Mouse (Mus musculus): Measurements from ENCODE around the gene Cdkn2aipnl. TPM values are rescaled to one million over a fixed set of nuclear protein-coding genes. Genes with fewer than 3 reads are reported as not detected.
A peak's percentile ranks its signal among the peaks of the same experiment; 100 is the strongest.

Cdkn2aipnl gene
- polyA plus RNA-seq (2014; fragmentation: Nextera tagmentation; extraction: Ambion mirVana): 141 and 142 TPM in 2 replicates

GRCm38 (mm10) chr11:51967443-51968401 is at the start of gene Cdkn2aipnl:
Gene Cdkn2aipnl (plus strand): TSS chr11:51967661.
- 4% methylated on average over 63 of the region's 63 CpGs for WGBS

GRCm38 (mm10) chr11:51917951-51918350 is 49.5 kb upstream of the Cdkn2aipnl start:
- ATAC-seq (ENCODE audit: low FRiP score): no peak
- no peak overlapping the region for H3K9ac ChIP-seq (ENCODE audit: low read length)
- H3K9me3 ChIP-seq (ENCODE audit: control insufficient read depth, low read length): no peaks in the 10 kb centered on the region
- no peak overlapping the region for H3K4me3 ChIP-seq (ENCODE audit: low read depth, low read length)
- no peaks in the 10 kb centered on the region for H3K36me3 ChIP-seq (ENCODE audit: control insufficient read depth, insufficient read depth, low read length)
- WGBS: 66% methylated on average over 2 of the region's 2 CpGs
- no peak for DNase-seq (ENCODE audit: low spot score, missing footprints)
- no peak overlapping the region for H3K27ac ChIP-seq (ENCODE audit: low read depth, low read length)
- H3K27me3 ChIP-seq (ENCODE audit: control insufficient read depth, insufficient read depth, low read length): no peaks in the 10 kb centered on the region
- H3K4me1 ChIP-seq (ENCODE audit: control insufficient read depth, insufficient read depth, low read length): peaks cover 10% of the 10 kb centered on the region
- no peak overlapping the region for H3K4me2 ChIP-seq

More at GRCm38 (mm10) chr11:51967443-51968401, at the start of gene Cdkn2aipnl:
- peak within 1 kb of the TSS; percentile 85 for H3K9ac ChIP-seq (ENCODE audit: low read length)
- no peaks in the 10 kb centered on the region for H3K27me3 ChIP-seq (ENCODE audit: control insufficient read depth, insufficient read depth, low read length)
- H3K4me3 ChIP-seq (ENCODE audit: low read depth, low read length): peak within 1 kb of the TSS; percentile 66
- H3K36me3 ChIP-seq (ENCODE audit: control insufficient read depth, insufficient read depth, low read length): peaks cover 2% of the 10 kb centered on the region; the same call in 1 of the 2 replicates
- H3K4me1 ChIP-seq (ENCODE audit: control insufficient read depth, insufficient read depth, low read length): peaks cover 4% of the 10 kb centered on the region; the same call in 1 of the 2 replicates
- ATAC-seq (ENCODE audit: low FRiP score) (peak; percentile 95), DNase-seq (ENCODE audit: low spot score, missing footprints) (peak; percentile 100)
- H3K9me3 ChIP-seq (ENCODE audit: control insufficient read depth, low read length): no peaks in the 10 kb centered on the region
- H3K27ac ChIP-seq (ENCODE audit: low read depth, low read length): no peak within 1 kb of the TSS
- H3K4me2 ChIP-seq: peak within 1 kb of the TSS; percentile 90

- ATAC-seq (ENCODE audit: low FRiP score) (no peak), DNase-seq (ENCODE audit: low spot score, missing footprints) (no peak)
- Histone ChIP-seq H3K9ac (ENCODE audit: low read length) (no peak overlapping the region), H3K36me3 (ENCODE audit: control insufficient read depth, insufficient read depth, low read length) (no peaks in the 10 kb centered on the region), H3K9me3 (ENCODE audit: control insufficient read depth, low read length) (no peaks in the 10 kb centered on the region), H3K4me2 (no peak overlapping the region), H3K4me3 (ENCODE audit: low read depth, low read length) (no peak overlapping the region), H3K4me1 (ENCODE audit: control insufficient read depth, insufficient read depth, low read length) (peaks cover 10% of the 10 kb centered on the region), H3K27ac (ENCODE audit: low read depth, low read length) (no peak overlapping the region), H3K27me3 (ENCODE audit: control insufficient read depth, insufficient read depth, low read length) (no peaks in the 10 kb centered on the region)
- WGBS: 76% methylated on average over 2 of the region's 2 CpGs
Measured at GRCm38 (mm10) chr11:51918576-51918975, 48.9 kb upstream of the Cdkn2aipnl start.

GRCm38 (mm10) chr11:51921355-51922125 is 45.9 kb upstream of the Cdkn2aipnl start:
- no peaks in the 10 kb centered on the region; the same call in 1 of the 2 replicates for H3K9me3 ChIP-seq (ENCODE audit: control insufficient read depth, low read length)
- H3K27me3 ChIP-seq (ENCODE audit: control insufficient read depth, insufficient read depth, low read length): no peaks in the 10 kb centered on the region
- 82% methylated on average over 8 of the region's 8 CpGs for WGBS
- no peak for ATAC-seq (ENCODE audit: low FRiP score)
- no peak overlapping the region for H3K4me3 ChIP-seq (ENCODE audit: low read depth, low read length)
- no peak overlapping the region for H3K4me2 ChIP-seq
- no peak for DNase-seq (ENCODE audit: low spot score, missing footprints)
- no peak overlapping the region for H3K27ac ChIP-seq (ENCODE audit: low read depth, low read length)
- no peaks in the 10 kb centered on the region for H3K36me3 ChIP-seq (ENCODE audit: control insufficient read depth, insufficient read depth, low read length)
- peaks cover 2% of the 10 kb centered on the region for H3K4me1 ChIP-seq (ENCODE audit: control insufficient read depth, insufficient read depth, low read length)
- no peak overlapping the region for H3K9ac ChIP-seq (ENCODE audit: low read length)

GRCm38 (mm10) chr11:51922421-51922841 is 45.0 kb upstream of the Cdkn2aipnl start:
- Histone ChIP-seq H3K4me1 (ENCODE audit: control insufficient read depth, insufficient read depth, low read length) (no peaks in the 10 kb centered on the region), H3K9ac (ENCODE audit: low read length) (no peak overlapping the region), H3K27me3 (ENCODE audit: control insufficient read depth, insufficient read depth, low read length) (no peaks in the 10 kb centered on the region), H3K36me3 (ENCODE audit: control insufficient read depth, insufficient read depth, low read length) (no peaks in the 10 kb centered on the region), H3K9me3 (ENCODE audit: control insufficient read depth, low read length) (no peaks in the 10 kb centered on the region; the same call in 1 of the 2 replicates), H3K4me2 (no peak overlapping the region), H3K4me3 (ENCODE audit: low read depth, low read length) (no peak overlapping the region), H3K27ac (ENCODE audit: low read depth, low read length) (no peak overlapping the region)
- 76% methylated on average over 3 of the region's 3 CpGs for WGBS
- no peak for DNase-seq (ENCODE audit: low spot score, missing footprints)
- no peak for ATAC-seq (ENCODE audit: low FRiP score)

GRCm38 (mm10) chr11:51925595-51925994 is 41.9 kb upstream of the Cdkn2aipnl start:
- Histone ChIP-seq H3K27me3 (ENCODE audit: control insufficient read depth, insufficient read depth, low read length) (no peaks in the 10 kb centered on the region), H3K9ac (ENCODE audit: low read length) (no peak overlapping the region), H3K4me1 (ENCODE audit: control insufficient read depth, insufficient read depth, low read length) (no peaks in the 10 kb centered on the region), H3K4me3 (ENCODE audit: low read depth, low read length) (no peak overlapping the region), H3K9me3 (ENCODE audit: control insufficient read depth, low read length) (no peaks in the 10 kb centered on the region; the same call in 1 of the 2 replicates), H3K27ac (ENCODE audit: low read depth, low read length) (no peak overlapping the region), H3K4me2 (no peak overlapping the region), H3K36me3 (ENCODE audit: control insufficient read depth, insufficient read depth, low read length) (no peaks in the 10 kb centered on the region)
- ATAC-seq (ENCODE audit: low FRiP score) (no peak), DNase-seq (ENCODE audit: low spot score, missing footprints) (no peak)
- WGBS: 77% methylated on average over 6 of the region's 6 CpGs

GRCm38 (mm10) chr11:51926385-51926784 is 41.1 kb upstream of the Cdkn2aipnl start:
- H3K4me3 ChIP-seq (ENCODE audit: low read depth, low read length): no peak overlapping the region
- no peaks in the 10 kb centered on the region; the same call in 1 of the 2 replicates for H3K9me3 ChIP-seq (ENCODE audit: control insufficient read depth, low read length)
- H3K36me3 ChIP-seq (ENCODE audit: control insufficient read depth, insufficient read depth, low read length): no peaks in the 10 kb centered on the region
- DNase-seq (ENCODE audit: low spot score, missing footprints) (no peak), ATAC-seq (ENCODE audit: low FRiP score) (no peak)
- H3K27me3 ChIP-seq (ENCODE audit: control insufficient read depth, insufficient read depth, low read length): no peaks in the 10 kb centered on the region
- 90% methylated on average over 1 of the region's 1 CpGs for WGBS
- H3K9ac ChIP-seq (ENCODE audit: low read length): no peak overlapping the region
- no peak overlapping the region for H3K27ac ChIP-seq (ENCODE audit: low read depth, low read length)
- no peak overlapping the region for H3K4me2 ChIP-seq
- no peaks in the 10 kb centered on the region for H3K4me1 ChIP-seq (ENCODE audit: control insufficient read depth, insufficient read depth, low read length)

GRCm38 (mm10) chr11:51927106-51927505 is 40.4 kb upstream of the Cdkn2aipnl start:
- H3K4me1 ChIP-seq (ENCODE audit: control insufficient read depth, insufficient read depth, low read length): no peaks in the 10 kb centered on the region
- H3K27ac ChIP-seq (ENCODE audit: low read depth, low read length): no peak overlapping the region
- no peaks in the 10 kb centered on the region for H3K27me3 ChIP-seq (ENCODE audit: control insufficient read depth, insufficient read depth, low read length)
- no peaks in the 10 kb centered on the region for H3K36me3 ChIP-seq (ENCODE audit: control insufficient read depth, insufficient read depth, low read length)
- H3K4me3 ChIP-seq (ENCODE audit: low read depth, low read length): no peak overlapping the region
- H3K9me3 ChIP-seq (ENCODE audit: control insufficient read depth, low read length): no peaks in the 10 kb centered on the region; the same call in 1 of the 2 replicates
- DNase-seq (ENCODE audit: low spot score, missing footprints) (no peak), ATAC-seq (ENCODE audit: low FRiP score) (no peak)
- H3K9ac ChIP-seq (ENCODE audit: low read length): no peak overlapping the region
- 82% methylated on average over 2 of the region's 2 CpGs for WGBS
- no peak overlapping the region for H3K4me2 ChIP-seq
